Mouse (Mus musculus) liver, adult 2 months (tissue): ENCODE data around the gene Brwd1.

Experiments used
- CTCF ChIP-seq: fragments of 200-500 bp; IDR thresholded peaks from 2 replicates; pipeline ENCODE4 v1.5.1; 2011; ENCODE audit warnings: low read depth, low read length, control low read depth
- POLR2A ChIP-seq: fragments of 200-500 bp; IDR thresholded peaks from 2 replicates; pipeline ENCODE4 v1.6.1; 2011; ENCODE audit warnings: low read length, control low read depth; ENCODE audit not compliant: insufficient read depth; ENCODE audit errors: extremely low read depth

GRCm38 (mm10) chr16:96081331-96081730 lies 995 bp downstream of the Brwd1 start:
- TF ChIP-seq POLR2A (no peak), CTCF (no peak)
